In the genomic region with DNA sequence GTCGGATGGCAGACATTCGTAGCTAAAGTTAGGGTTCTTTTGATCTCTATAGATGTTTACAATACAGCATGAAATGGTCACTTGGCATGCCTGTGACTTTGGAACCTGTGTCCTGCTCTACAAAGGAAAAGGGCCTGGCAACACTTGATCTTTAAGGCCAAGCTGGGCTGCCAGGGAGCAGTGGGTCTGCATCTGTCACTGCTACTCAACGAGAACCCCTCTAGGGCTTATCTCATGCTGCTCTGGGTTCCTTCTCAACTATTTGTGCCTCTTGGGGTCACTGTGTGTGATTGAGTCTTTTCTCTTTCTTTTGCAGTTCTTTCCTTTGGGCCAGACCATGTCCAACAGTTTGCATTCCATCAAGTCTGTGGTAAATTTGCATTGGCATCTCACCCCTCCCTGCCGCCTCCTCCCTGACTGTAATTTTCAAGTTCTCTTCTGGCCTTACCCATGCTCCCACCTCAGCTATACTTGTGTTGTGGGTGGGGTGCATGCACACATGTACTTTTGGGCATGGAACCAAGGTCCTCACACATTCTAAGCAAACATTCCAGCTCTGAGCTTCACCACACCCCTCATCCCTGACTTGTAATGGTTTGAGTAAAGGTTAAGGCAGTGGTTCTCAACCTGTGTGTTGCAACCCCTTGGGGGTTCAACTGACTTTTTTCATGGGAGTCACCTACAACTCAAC, we compare ENCODE assay signal across 13 mouse cellular contexts.
"Had no signal": no experiment of that assay in that cellular context is flagged by ENCODE, and none has a peak within 500 bp of the region (broad histone marks: within the 10 kb centered on the region; RNA-seq: fewer than 3 reads in every experiment).

No protein-coding gene starts in this region.

- H3K9me3 ChIP-seq: limb, embryonic 12.5 days; midbrain, embryonic 15.5 days had no signal

- H3K36me3 ChIP-seq: limb, embryonic 12.5 days; midbrain, embryonic 15.5 days had no signal

- H3K4me1 ChIP-seq: limb, embryonic 12.5 days; midbrain, embryonic 15.5 days had no signal

- H3K4me2 ChIP-seq: limb, embryonic 12.5 days; midbrain, embryonic 11.5 days; midbrain, embryonic 15.5 days had no signal

- H3K4me3 ChIP-seq: limb, embryonic 12.5 days; midbrain, embryonic 15.5 days had no signal

- DNase-seq: kidney, adult 8-10 months; kidney, postnatal 25 days; layer of hippocampus, adult 9-11 months; liver; right cerebral cortex, adult 18-20 months; right cerebral cortex, postnatal 25 days; thymus, postnatal 36 days had no signal

- H3K9ac ChIP-seq: limb, embryonic 12.5 days; liver, embryonic 14.5 days; midbrain, embryonic 15.5 days had no signal

- ATAC-seq: inflammation-experienced regulatory T-cells, adult 6 months; intestine, postnatal 0 days; midbrain, embryonic 15.5 days had no signal

- H3K27ac ChIP-seq: limb, embryonic 12.5 days; liver, embryonic 14.5 days; midbrain, embryonic 15.5 days had no signal
